Mouse (Mus musculus): ENCODE results near the gene Clk4.

The Clk4 gene

DNA sequence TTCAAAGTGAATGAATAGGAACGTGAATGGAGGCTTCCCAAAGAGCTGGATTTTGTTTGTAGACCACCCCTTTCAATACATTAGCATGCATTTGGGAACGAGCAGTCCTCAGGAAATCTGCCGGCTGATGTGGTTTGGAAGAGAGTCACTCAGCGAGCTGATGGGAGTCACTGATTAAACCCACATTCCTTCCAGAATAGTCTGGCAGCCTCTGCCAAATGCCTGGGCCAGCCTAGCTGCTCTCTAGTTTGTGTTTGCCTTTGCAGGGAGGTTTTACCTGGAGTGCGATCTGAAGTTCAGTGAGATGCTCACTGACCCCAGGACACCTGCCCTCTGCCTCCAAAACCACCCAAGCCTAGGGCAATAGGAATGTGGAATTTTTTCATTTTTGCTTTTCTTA lies 46.8 kb downstream of the Clk4 start:
- no peak for DNase-seq (ENCODE audit: extremely low spot score, low spot score)

DNA sequence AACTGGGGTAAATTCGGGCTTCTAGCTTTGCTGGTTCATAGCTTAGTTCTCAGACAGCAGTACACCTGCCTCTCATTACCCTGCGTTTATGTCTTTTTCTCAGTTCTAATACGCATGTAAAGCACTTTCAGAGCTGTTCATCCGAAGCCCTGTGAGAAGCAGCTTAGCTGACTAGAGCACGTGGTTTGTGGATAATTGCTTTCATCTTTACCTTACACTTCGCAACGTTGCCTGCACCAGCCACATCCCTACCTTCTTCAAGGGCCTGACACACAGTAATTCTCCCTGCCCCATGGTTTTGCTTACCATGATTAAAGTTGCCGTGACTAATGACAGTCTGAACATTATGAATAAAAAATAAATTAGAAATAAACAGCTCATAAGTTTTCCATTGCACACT lies 50.3 kb downstream of the Clk4 start:
- no peak for DNase-seq (ENCODE audit: extremely low spot score, low spot score)

DNA sequence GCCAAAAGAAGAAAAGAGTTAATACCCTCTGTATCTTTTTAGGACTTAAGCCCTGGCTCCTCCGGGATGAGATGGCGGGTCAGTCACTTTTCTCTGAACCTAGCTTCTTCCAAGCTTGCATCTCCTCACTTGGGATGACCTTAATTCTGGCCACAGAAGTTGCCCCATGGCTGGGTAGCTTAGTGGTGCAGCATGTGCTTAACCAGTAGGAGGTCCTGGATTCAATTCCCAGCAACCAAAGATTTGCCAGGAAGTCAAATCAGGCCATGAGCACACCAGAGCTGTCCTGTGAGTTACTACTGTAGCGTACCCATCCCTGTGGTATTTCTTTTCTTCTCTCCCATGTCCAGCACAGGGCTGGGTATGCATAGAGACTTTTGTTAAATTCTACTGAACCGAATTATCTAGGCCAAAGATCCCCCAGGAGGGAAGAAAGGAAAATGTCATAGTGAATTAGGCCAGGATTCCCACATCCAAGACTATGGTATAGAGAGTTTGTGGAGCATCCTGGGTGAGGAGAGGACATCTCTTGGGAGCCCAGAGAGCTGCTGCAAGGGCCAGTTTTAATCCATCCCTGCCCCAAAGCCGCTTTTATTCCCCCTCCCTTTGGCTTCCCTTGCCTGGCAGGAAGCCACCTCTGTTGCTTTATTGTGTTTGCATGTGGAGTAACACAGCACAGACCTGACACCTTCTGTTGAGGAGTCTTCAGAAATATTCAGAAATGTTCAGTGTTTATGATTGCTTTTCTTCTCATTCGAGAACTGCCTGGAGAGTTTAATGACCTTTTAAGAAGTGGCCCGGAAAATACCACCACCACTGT lies 54.7 kb downstream of the Clk4 start:
- no peak for DNase-seq (ENCODE audit: extremely low spot score, low spot score)

DNA sequence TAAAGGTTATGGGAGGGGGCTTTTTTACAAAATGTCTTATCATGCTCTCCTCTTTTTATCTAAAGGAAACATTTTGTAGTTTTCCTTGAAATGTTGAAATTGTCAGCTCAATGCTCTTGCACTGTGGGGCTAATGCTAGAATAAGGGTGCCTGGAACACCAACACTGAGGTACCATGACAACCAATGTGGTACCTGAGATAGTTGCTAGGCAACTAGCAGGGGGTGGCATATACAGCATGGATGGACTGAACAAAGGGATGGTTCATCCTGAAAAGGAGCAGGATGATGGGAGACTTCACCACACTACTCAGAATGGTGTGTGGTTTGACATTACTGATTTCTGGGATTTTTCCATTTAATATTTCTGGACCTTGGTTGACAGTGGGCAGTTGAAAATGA lies 59.1 kb downstream of the Clk4 start:
- DNase-seq (ENCODE audit: extremely low spot score, low spot score), result no peak

DNA sequence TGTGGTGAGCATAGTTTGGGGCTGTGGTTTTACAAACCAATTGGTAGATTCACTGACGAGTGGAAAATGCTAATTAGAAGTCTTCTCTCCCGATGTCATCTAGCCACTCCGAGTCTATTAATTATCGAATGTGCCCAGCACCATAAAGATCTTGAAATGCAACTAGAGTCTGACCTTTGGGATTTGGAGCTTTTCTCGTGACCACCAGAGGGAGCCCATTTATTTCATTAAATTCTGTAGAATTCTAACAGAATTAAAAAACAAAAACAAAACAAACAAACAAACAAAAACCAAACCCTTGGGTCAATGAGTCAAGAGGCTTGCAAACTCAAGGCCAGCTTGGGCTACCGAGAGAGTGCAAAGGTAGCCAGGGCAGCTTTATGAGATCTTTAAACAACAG lies 65.4 kb downstream of the Clk4 start:
- DNase-seq (ENCODE audit: extremely low spot score, low spot score), result no peak

DNA sequence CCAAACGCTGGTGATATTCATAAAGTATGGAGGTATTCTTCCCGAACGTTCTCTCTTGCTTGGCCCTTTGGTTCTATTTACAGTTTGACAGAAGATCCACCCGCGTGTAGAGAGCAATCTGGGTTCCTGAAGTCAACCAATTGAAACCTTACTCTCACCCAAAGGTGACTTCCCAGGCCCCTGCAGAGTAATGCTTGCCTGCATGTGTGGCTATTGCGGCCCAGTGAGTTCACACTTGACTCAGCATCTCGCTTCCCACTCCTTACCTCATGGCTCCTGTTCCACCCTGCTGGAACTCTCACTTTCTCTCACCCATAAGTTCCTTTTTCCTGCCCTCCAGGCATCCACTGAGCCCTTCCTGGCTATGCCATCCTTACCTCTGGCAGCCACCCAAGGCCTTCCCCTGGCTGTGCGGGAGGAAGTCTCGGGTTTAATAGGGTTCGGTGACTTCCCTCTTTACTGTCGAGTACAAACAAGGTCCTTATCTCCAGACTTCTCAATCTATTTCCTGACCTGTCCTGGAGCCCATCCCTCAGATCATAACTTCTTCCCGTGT lies 66.9 kb downstream of the Clk4 start:
- no peak for DNase-seq (ENCODE audit: extremely low spot score, low spot score)

DNA sequence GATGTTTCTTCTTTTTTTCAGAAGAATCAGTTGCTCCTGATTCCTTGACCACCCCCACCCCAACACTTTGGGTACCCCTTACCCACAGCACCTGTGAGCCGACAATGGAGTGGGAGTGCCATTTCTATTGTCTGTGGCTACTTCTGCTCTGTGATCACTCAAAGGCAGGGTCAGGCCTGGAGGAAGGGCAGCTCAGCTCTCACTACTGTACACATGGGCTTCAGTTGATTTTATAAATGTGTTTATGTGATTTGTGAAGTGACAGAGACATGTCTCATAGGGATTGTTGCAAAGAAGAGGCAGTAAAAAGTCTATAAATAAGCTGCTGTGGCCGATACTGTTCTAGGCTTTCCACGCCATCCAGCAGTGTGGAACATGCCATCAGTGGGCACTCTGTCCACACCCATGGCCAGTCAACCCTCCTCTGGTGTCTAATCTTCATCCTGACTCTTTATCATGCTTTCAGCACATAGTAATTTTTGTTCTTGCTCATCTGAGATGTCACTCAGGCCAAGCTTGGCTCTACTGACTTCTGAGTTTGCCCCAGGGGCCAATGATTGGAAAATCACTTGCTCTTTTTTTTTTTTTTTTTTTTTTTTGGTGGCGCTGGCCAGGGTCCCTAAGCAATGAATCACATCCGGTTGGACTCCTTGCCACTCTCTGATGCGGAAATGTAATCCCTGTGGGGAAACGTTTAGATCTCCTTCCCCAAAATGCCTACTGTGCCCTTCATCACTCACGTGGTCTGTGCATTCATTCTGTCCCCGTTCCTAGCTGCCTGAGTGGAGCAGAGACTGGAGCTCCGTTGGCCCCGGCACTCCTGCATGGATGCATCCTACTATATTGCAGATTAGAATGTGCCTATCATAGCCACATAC lies 68.5 kb downstream of the Clk4 start:
- DNase-seq (ENCODE audit: extremely low spot score, low spot score), result no peak

All from neural tube, embryonic 10.5 days (tissue).